Mouse (Mus musculus) liver, postnatal 0 days (tissue): ENCODE data around the gene Cdk19.

Source experiments
- CTCF ChIP-seq: sonication (generic); IDR thresholded peaks from 2 replicates; pipeline ENCODE4 v1.5.1; 2016; ENCODE audit warnings: antibody characterized with exemption, low read depth
- EP300 ChIP-seq: IDR thresholded peaks from 2 replicates; pipeline ENCODE4 v1.6.1; 2016; ENCODE audit warnings: antibody characterized with exemption, low read depth, mild to moderate bottlenecking

- TF ChIP-seq CTCF = no peak
- no peak for TF ChIP-seq EP300
Observed at GRCm38 (mm10) chr10:40500723-40501245, 161.4 kb downstream of the Cdk19 start.
